Mouse (Mus musculus) heart, adult 2 months (tissue): ENCODE measurements at regions not wholly inside any gene's neighbourhood (a gene's known extent, or its start where the extent isn't known, plus 50 kb on each side); places are given as distances from the start of the nearest gene placed in this dataset.

Experiments
- CTCF ChIP-seq: fragments of 200-600 bp; IDR thresholded peaks from 2 replicates; pipeline ENCODE4 v1.8.1; 2022; ENCODE audit warnings: antibody characterized with exemption, mild to moderate bottlenecking, moderate library complexity
- EP300 ChIP-seq: fragments of 200-500 bp; IDR thresholded peaks from 2 replicates; pipeline ENCODE4 v1.6.1; 2011; ENCODE audit warnings: low read depth, low read length, control low read depth; ENCODE audit not compliant: insufficient read depth
- POLR2A ChIP-seq: fragments of 200-500 bp; IDR thresholded peaks from 2 replicates; pipeline ENCODE4 v1.6.1; 2011; ENCODE audit warnings: mild to moderate bottlenecking, low read depth, low read length, control low read depth; ENCODE audit not compliant: insufficient read depth

DNA sequence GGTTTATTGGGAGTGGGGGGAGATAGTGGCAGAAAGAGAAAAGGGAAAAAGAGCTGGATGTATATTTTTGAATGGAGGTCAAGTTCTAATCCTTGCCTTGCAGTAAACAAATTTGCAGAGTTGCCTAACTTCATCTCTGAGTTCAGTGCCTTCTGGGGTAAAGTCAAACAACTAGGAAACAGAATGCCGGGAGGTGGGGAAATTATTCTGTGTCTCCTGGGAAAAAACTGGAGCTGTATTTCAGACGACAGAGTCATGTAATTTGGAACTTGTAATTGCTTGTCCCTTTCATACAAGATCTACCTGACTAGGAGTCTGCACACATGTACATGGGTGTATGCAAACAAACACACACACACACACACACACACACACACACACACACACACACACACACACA lies 244.3 kb upstream of the Il12b start:
- no peak for TF ChIP-seq POLR2A
- TF ChIP-seq CTCF: no peak
- TF ChIP-seq EP300: no peak
